Mouse (Mus musculus) MEL (cell line): ENCODE data around the gene Pyroxd2. TPM values are rescaled to one million over a fixed set of nuclear protein-coding genes. Genes with fewer than 3 reads are reported as not detected.

Experiments used
- DNase-seq: peaks from one replicate; pipeline ENCODE4 v3.0.0; 2011; ENCODE audit warnings: low read depth, low spot score
- H3K27ac ChIP-seq: 2 replicates; pipeline ENCODE4 v1.5.1; 2012; ENCODE audit warnings: low read depth, mild to moderate bottlenecking, control low read depth, low read length, moderate library complexity; ENCODE audit not compliant: control insufficient read depth
- H3K27me3 ChIP-seq, 2 experiments: fragments of 150-350 bp in 1 of 2; sonication (generic) in 1 of 2; 2 replicates each; pipeline ENCODE4 v1.6.1; 2012; ENCODE audit warnings: low read length in 2 of 2, mild to moderate bottlenecking in 2 of 2, improper control_type of control experiment in 1 of 2, moderate library complexity in 1 of 2; ENCODE audit not compliant: insufficient read depth in 2 of 2, control insufficient read depth in 1 of 2
- H3K36me3 ChIP-seq, 2 experiments: 2 replicates each; pipeline ENCODE4 v1.6.1; 2012 to 2014; ENCODE audit warnings: low read length in 2 of 2, improper control_type of control experiment in 1 of 2, inconsistent platforms in 1 of 2, mild to moderate bottlenecking in 1 of 2; ENCODE audit not compliant: insufficient read depth in 2 of 2, control insufficient read depth in 1 of 2
- H3K4me1 ChIP-seq, 2 experiments: fragments of 150-350 bp in 1 of 2; sonication (generic) in 1 of 2; 2 replicates each; pipeline ENCODE4 v1.6.1; 2012; ENCODE audit warnings: low read length in 2 of 2, improper control_type of control experiment in 1 of 2, mild to moderate bottlenecking in 1 of 2; ENCODE audit not compliant: insufficient read depth in 2 of 2, control insufficient read depth in 1 of 2
- H3K4me3 ChIP-seq, 2 experiments: fragments of 150-350 bp in 1 of 2; sonication (generic) in 1 of 2; 2 replicates each; pipeline ENCODE4 v1.5.1; 2012; ENCODE audit warnings: low read depth in 2 of 2, low read length in 2 of 2, mild to moderate bottlenecking in 2 of 2, moderate library complexity in 2 of 2, control low read depth in 1 of 2, improper control_type of control experiment in 1 of 2; ENCODE audit not compliant: control insufficient read depth in 1 of 2, insufficient read depth in 1 of 2
- H3K79me2 ChIP-seq: 2 replicates; pipeline ENCODE4 v1.6.1; 2012; ENCODE audit warnings: mild to moderate bottlenecking, low read length, moderate library complexity; ENCODE audit not compliant: control insufficient read depth, poor library complexity, insufficient read depth
- H3K9ac ChIP-seq: 2 replicates; pipeline ENCODE4 v1.6.1; 2012; ENCODE audit warnings: low read depth, mild to moderate bottlenecking, control low read depth, low read length, moderate library complexity; ENCODE audit not compliant: control insufficient read depth, poor library complexity, severe bottlenecking
- H3K9me3 ChIP-seq: fragments of 150-350 bp; sonication (generic); replicated peaks from 2 replicates; pipeline ENCODE4 v1.6.1; 2012; ENCODE audit warnings: mild to moderate bottlenecking, low read length, improper control_type of control experiment, moderate library complexity; ENCODE audit not compliant: insufficient read depth
- BHLHE40 ChIP-seq: IDR thresholded peaks from 2 replicates; pipeline ENCODE4 v1.6.1; 2012; ENCODE audit warnings: low read depth, mild to moderate bottlenecking, inconsistent platforms, low read length, improper control_type of control experiment, borderline replicate concordance
- CHD1 ChIP-seq: IDR thresholded peaks from 2 replicates; pipeline ENCODE4 v1.6.1; 2012; ENCODE audit warnings: low read depth, mild to moderate bottlenecking, inconsistent platforms, low read length, improper control_type of control experiment
- CTCF ChIP-seq, 3 experiments: IDR thresholded peaks in 2 of 3; conservative IDR thresholded peaks in 1 of 3; 2 replicates each; pipeline ENCODE4 v1.5.1; 2011 to 2012; ENCODE audit warnings: low read length in 3 of 3, low read depth in 2 of 3, mild to moderate bottlenecking in 2 of 3, improper control_type of control experiment in 1 of 3, inconsistent platforms in 1 of 3, mixed read lengths in 1 of 3, moderate library complexity in 1 of 3; ENCODE audit not compliant: control insufficient read depth in 1 of 3, insufficient read depth in 1 of 3, poor library complexity in 1 of 3, severe bottlenecking in 1 of 3
- E2F4 ChIP-seq: IDR thresholded peaks from 2 replicates; pipeline ENCODE4 v1.6.1; 2011; ENCODE audit warnings: low read depth, low read length, improper control_type of control experiment, borderline replicate concordance
- ELF1 ChIP-seq: IDR thresholded peaks from 2 replicates; pipeline ENCODE4 v1.6.1; 2014; ENCODE audit warnings: low read depth, mild to moderate bottlenecking, inconsistent platforms, low read length, improper control_type of control experiment, moderate library complexity
- HCFC1 ChIP-seq: IDR thresholded peaks from 2 replicates; pipeline ENCODE4 v1.6.1; 2012; ENCODE audit warnings: low read depth, mild to moderate bottlenecking, inconsistent platforms, low read length, improper control_type of control experiment, moderate library complexity
- JUND ChIP-seq: IDR thresholded peaks from 2 replicates; pipeline ENCODE4 v1.6.1; 2011; ENCODE audit warnings: low read depth, mild to moderate bottlenecking, improper control_type of control experiment, low read length
- MAFK ChIP-seq: IDR thresholded peaks from 2 replicates; pipeline ENCODE4 v1.6.1; 2011; ENCODE audit warnings: low read depth, mild to moderate bottlenecking, low read length, improper control_type of control experiment, borderline replicate concordance
- MAX ChIP-seq: IDR thresholded peaks from 2 replicates; pipeline ENCODE4 v1.6.1; 2011; ENCODE audit warnings: low read length, improper control_type of control experiment
- MXI1 ChIP-seq: IDR thresholded peaks from 2 replicates; pipeline ENCODE4 v1.6.1; 2011; ENCODE audit warnings: mild to moderate bottlenecking, low read depth, low read length, improper control_type of control experiment
- MYB ChIP-seq: IDR thresholded peaks from 2 replicates; pipeline ENCODE4 v1.6.1; 2011; ENCODE audit warnings: mild to moderate bottlenecking, low read depth, low read length, improper control_type of control experiment
- NELFE ChIP-seq: IDR thresholded peaks from 2 replicates; pipeline ENCODE4 v1.6.1; 2011; ENCODE audit warnings: low read depth, low read length, improper control_type of control experiment
- NRF1 ChIP-seq: IDR thresholded peaks from 2 replicates; pipeline ENCODE4 v1.6.1; 2014; ENCODE audit warnings: low read depth, mild to moderate bottlenecking, inconsistent platforms, low read length, improper control_type of control experiment, moderate library complexity; ENCODE audit not compliant: poor library complexity, insufficient read depth, severe bottlenecking
- POLR2A ChIP-seq, 2 experiments: IDR thresholded peaks; 2 replicates each; pipeline ENCODE4 v1.6.1; 2011 to 2012; ENCODE audit warnings: low read length in 2 of 2, mild to moderate bottlenecking in 2 of 2, control low read depth in 1 of 2, improper control_type of control experiment in 1 of 2, low read depth in 1 of 2, moderate library complexity in 1 of 2; ENCODE audit not compliant: control insufficient read depth in 1 of 2, insufficient read depth in 1 of 2, poor library complexity in 1 of 2
- POLR2AphosphoS5 ChIP-seq: IDR thresholded peaks from 2 replicates; pipeline ENCODE4 v1.6.1; 2012; ENCODE audit warnings: low read depth, borderline replicate concordance, mild to moderate bottlenecking, inconsistent platforms, low read length, moderate library complexity, mixed read lengths
- SIN3A ChIP-seq: IDR thresholded peaks from 2 replicates; pipeline ENCODE4 v1.6.1; 2012; ENCODE audit warnings: low read length, improper control_type of control experiment, inconsistent platforms
- SMC3 ChIP-seq: IDR thresholded peaks from 2 replicates; pipeline ENCODE4 v1.6.1; 2011; ENCODE audit warnings: low read depth, low read length, improper control_type of control experiment
- TAL1 ChIP-seq: IDR thresholded peaks from 2 replicates; pipeline ENCODE4 v1.6.1; 2012; ENCODE audit warnings: mild to moderate bottlenecking, inconsistent platforms, low read length, moderate library complexity, mixed read lengths
- TBP ChIP-seq: IDR thresholded peaks from 2 replicates; pipeline ENCODE4 v1.8.0; 2011; ENCODE audit warnings: low read depth, low read length, improper control_type of control experiment
- UBTF ChIP-seq: IDR thresholded peaks from 2 replicates; pipeline ENCODE4 v1.6.1; 2012; ENCODE audit warnings: low read depth, mild to moderate bottlenecking, inconsistent platforms, low read length, improper control_type of control experiment, moderate library complexity, borderline replicate concordance; ENCODE audit not compliant: insufficient read depth
- USF1 ChIP-seq: IDR thresholded peaks from 2 replicates; pipeline ENCODE4 v1.6.1; 2014; ENCODE audit warnings: low read depth, mild to moderate bottlenecking, inconsistent platforms, low read length, improper control_type of control experiment, moderate library complexity
- USF2 ChIP-seq, 2 experiments: IDR thresholded peaks; 2 replicates each; pipeline ENCODE4 v1.6.1; 2011 to 2012; ENCODE audit warnings: improper control_type of control experiment in 2 of 2, low read length in 2 of 2, borderline replicate concordance in 1 of 2, inconsistent platforms in 1 of 2, low read depth in 1 of 2, mild to moderate bottlenecking in 1 of 2; ENCODE audit not compliant: insufficient read depth in 1 of 2
- ZKSCAN1 ChIP-seq: IDR thresholded peaks from 2 replicates; pipeline ENCODE4 v1.6.1; 2012; ENCODE audit warnings: low read depth, mild to moderate bottlenecking, inconsistent platforms, low read length, improper control_type of control experiment, moderate library complexity
- ZMIZ1 ChIP-seq: IDR thresholded peaks from 2 replicates; pipeline ENCODE4 v1.6.1; 2012; ENCODE audit warnings: low read depth, mild to moderate bottlenecking, inconsistent platforms, low read length, improper control_type of control experiment, moderate library complexity
- polyA plus RNA-seq, 2 experiments: library from polyadenylated mRNA; stranded (reverse) in 1 of 2; unstranded in 1 of 2; fragments of >175 nt in 1 of 2; fragments of >200 nt in 1 of 2; gene quantifications; 2 replicates each; pipeline versions ENCODE4 v1.2.1 to v1.2.4; 2012; ENCODE audit warnings: low replicate concordance in 2 of 2, low read depth in 1 of 2; ENCODE audit not compliant: insufficient read length in 2 of 2, insufficient read depth in 1 of 2, missing spikeins in 1 of 2
- total RNA-seq: library from RNA; depleted of rRNA; stranded (reverse); fragments of 300-350 nt; gene quantifications from 2 replicates; pipeline ENCODE4 v1.2.3, GENCODE M21; 2012

The Pyroxd2 gene
- total and polyA plus RNA-seq, 3 experiments = 4.1 to 17.0 TPM; not detected in 1

GRCm38 (mm10) chr19:42741884-42742283, 10.7 kb downstream of the Pyroxd2 start:
- Histone ChIP-seq H3K4me3 (no peak overlapping the region), H3K79me2 (no peaks in the 10 kb centered on the region), H3K27ac (no peak overlapping the region), H3K36me3 (peaks cover 0 to 45% of the 10 kb centered on the region in 2 experiments; a peak in 2 of 4 replicates), H3K9me3 (no peaks in the 10 kb centered on the region), H3K9ac (no peak overlapping the region), H3K4me1 (peaks cover 25 to 61% of the 10 kb centered on the region in 2 experiments), H3K27me3 (no peaks in the 10 kb centered on the region)
- no peak for TF ChIP-seq SIN3A
- TF ChIP-seq POLR2A (IDR thresholded peaks at IDR 0.05; ENCODE audit: control insufficient read depth in 1 of 2, insufficient read depth in 1 of 2, low read depth in 1 of 2, low read length in 2 of 2, poor library complexity in 1 of 2) = no peak
- DNase-seq = no peak

DNA sequence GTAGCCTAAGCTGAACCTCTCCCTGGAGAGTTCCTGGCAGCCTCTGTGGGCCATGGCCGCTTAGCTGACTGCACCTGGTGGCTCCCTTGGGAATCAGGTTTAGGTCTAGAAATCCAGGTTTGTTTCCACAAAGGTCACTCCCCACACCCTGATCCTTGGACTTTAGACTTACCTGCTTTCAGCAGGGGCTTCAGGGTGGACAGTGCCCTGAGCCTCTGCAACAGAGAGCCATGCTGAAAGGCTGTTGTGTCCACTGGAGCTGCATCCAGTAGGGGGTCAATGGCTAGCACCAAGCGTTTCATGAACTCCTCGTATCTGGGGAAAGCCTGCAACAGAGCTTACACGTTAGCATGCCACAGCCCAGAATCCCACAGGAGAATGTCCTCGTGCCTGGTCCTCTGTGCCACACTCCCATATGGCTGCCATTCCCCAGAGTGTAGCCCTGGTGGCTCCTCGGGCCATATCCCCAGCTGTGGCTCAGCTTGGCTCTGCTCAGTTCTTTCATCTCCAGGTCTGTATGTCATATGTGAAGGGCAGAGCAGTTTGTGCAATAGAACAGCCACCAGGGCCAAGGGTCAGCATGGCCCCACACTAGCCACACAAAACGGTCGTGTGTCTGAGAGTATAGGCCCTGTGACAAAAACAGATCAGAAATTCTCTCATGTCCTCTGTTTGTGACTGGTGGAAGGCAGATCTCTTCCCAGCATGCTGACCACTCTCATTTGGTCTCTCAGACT, 12.2 kb downstream of the Pyroxd2 start:
- peak; percentile 19 for DNase-seq
- H3K9me3 ChIP-seq = no peaks in the 10 kb centered on the region
- H3K27ac ChIP-seq = peak overlapping the region; percentile 79
- no peaks in the 10 kb centered on the region for H3K27me3 ChIP-seq
- H3K36me3 ChIP-seq = peaks cover 0 to 40% of the 10 kb centered on the region in 2 experiments; a peak in 2 of 4 replicates
- peak overlapping the region; percentile 40 for H3K9ac ChIP-seq
- TF ChIP-seq JUND = no peak
- peak; percentile 58; the same call in 1 of the 2 replicates for TF ChIP-seq ZMIZ1
- H3K4me1 ChIP-seq = peaks cover 22 to 58% of the 10 kb centered on the region in 2 experiments
- H3K4me3 ChIP-seq = peak overlapping the region; percentile 6 to 22; a peak in 3 of 4 replicates
- no peaks in the 10 kb centered on the region for H3K79me2 ChIP-seq

- Histone ChIP-seq H3K27me3 (no peaks in the 10 kb centered on the region), H3K9me3 (no peaks in the 10 kb centered on the region), H3K79me2 (no peaks in the 10 kb centered on the region), H3K4me1 (peaks cover 23 to 63% of the 10 kb centered on the region in 2 experiments), H3K36me3 (peaks cover 0 to 42% of the 10 kb centered on the region in 2 experiments; a peak in 2 of 4 replicates), H3K27ac (peak overlapping the region; percentile 79), H3K4me3 (peak overlapping the region; percentile 6 to 22; a peak in 3 of 4 replicates), H3K9ac (peak overlapping the region; percentile 40)
- peak; percentile 85 for DNase-seq
- TF ChIP-seq ZKSCAN1 (no peak), MAFK (no peak), HCFC1 (peak; percentile 66), CHD1 (no peak), POLR2AphosphoS5 (no peak), USF2 (IDR thresholded peaks at IDR 0.05; ENCODE audit: borderline replicate concordance in 1 of 2, insufficient read depth in 1 of 2, low read depth in 1 of 2, low read length in 2 of 2) (no peak), UBTF (no peak), SMC3 (no peak), TAL1 (peak; percentile 9; the same call in 1 of the 2 replicates), MXI1 (peak; percentile 90), CTCF (IDR thresholded peaks at IDR 0.05 in 2 of 3, conservative IDR thresholded peaks at IDR 0.05 in 1 of 3; ENCODE audit: control insufficient read depth in 1 of 3, insufficient read depth in 1 of 3, low read depth in 2 of 3, low read length in 3 of 3, poor library complexity in 1 of 3, severe bottlenecking in 1 of 3) (no peak), POLR2A (IDR thresholded peaks at IDR 0.05; ENCODE audit: control insufficient read depth in 1 of 2, insufficient read depth in 1 of 2, low read depth in 1 of 2, low read length in 2 of 2, poor library complexity in 1 of 2) (peak; percentile 42 to 86; a peak in 2 of 4 replicates), MYB (no peak), MAX (peak; percentile 79), USF1 (no peak), TBP (peak; percentile 84), BHLHE40 (no peak), E2F4 (no peak), ELF1 (peak; percentile 72), NELFE (peak; percentile 66), ZMIZ1 (no peak), NRF1 (no peak)
Observed at GRCm38 (mm10) chr19:42739734-42740133, 12.8 kb downstream of the Pyroxd2 start.
